Mouse (Mus musculus): ENCODE data around the gene Hs3st1. TPM values are rescaled to one million over a fixed set of nuclear protein-coding genes. Genes with fewer than 3 reads are reported as not detected.

The Hs3st1 gene
- polyA plus RNA-seq, 2 experiments = 16.5 to 17.9 TPM

DNA sequence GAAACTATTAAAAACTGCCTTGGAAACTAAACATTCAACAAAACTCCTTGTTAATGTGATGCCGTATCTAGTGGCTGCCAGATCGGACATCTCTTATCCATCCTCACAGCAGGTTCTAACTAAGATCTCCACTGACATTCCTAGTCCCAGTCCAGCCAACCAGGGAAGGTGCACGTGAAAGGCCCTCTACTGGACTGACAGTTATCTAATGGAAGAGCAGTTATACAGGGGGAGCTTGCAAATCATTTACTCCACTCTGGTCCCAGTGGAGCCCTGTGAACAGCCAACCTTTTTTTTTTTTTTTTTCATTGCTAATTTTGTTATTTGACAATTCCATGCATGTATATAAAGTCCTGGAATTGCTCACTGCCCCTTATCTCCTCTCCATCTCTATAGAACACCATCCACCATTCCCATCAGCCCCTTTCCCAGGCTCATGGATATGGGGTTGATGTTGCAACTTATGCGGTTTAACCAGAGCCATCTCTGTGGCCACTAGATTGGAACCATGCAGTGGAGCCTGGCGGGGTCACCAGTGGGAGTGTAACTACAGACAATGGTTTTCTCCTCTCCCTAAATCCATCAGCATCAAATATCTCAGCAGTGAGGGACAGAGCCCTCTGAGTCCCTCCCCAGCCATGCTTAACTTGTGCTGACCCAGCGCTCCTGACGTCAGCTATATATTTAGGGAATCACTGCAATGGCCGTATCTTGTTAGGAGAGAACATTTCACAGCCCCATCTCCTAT lies 120.8 kb downstream of the Hs3st1 start:
- no peak for TF ChIP-seq POLR2A (IDR thresholded peaks at IDR 0.05; ENCODE audit: borderline replicate concordance, extremely low read depth, insufficient read depth, insufficient read length)
- H3K4me3 ChIP-seq (replicated peaks; ENCODE audit: low read length) = no peak overlapping the region
- 82% methylated on average over 8 of the region's 8 CpGs for WGBS

GRCm38 (mm10) chr5:39633206-39633605 lies 122.1 kb downstream of the Hs3st1 start:
- no peak for TF ChIP-seq POLR2A (IDR thresholded peaks at IDR 0.05; ENCODE audit: borderline replicate concordance, extremely low read depth, insufficient read depth, insufficient read length)
- H3K4me2 ChIP-seq (replicated peaks; ENCODE audit: low read depth, low read length, severe bottlenecking) = no peak overlapping the region
- no peak overlapping the region for H3K4me3 ChIP-seq (replicated peaks; ENCODE audit: low read length)
- no peaks in the 10 kb centered on the region for H3K36me3 ChIP-seq (ENCODE audit: control insufficient read depth, insufficient read depth, low read length)
- no peak for ATAC-seq (ENCODE audit: low FRiP score, low read depth)
- 60% methylated on average over 1 of the region's 1 CpGs for WGBS
- DNase-seq (ENCODE audit: low spot score) = no peak
- no peak overlapping the region for H3K27ac ChIP-seq (replicated peaks; ENCODE audit: low read depth, low read length)
- H3K4me1 ChIP-seq (ENCODE audit: control insufficient read depth, insufficient read depth, low read length) = no peaks in the 10 kb centered on the region
- no peaks in the 10 kb centered on the region for H3K27me3 ChIP-seq (ENCODE audit: control insufficient read depth, insufficient read depth, low read length)
- H3K9ac ChIP-seq (ENCODE audit: low read depth, low read length, severe bottlenecking) = no peak overlapping the region
- no peaks in the 10 kb centered on the region for H3K9me3 ChIP-seq (ENCODE audit: control insufficient read depth, low read length)

More for the DNA sequence above, 120.8 kb downstream of the Hs3st1 start:
- H3K4me2 ChIP-seq (replicated peaks; ENCODE audit: low read depth, low read length, severe bottlenecking) = no peak overlapping the region
- no peaks in the 10 kb centered on the region for H3K4me1 ChIP-seq (ENCODE audit: control insufficient read depth, insufficient read depth, low read length)
- no peak overlapping the region for H3K27ac ChIP-seq (replicated peaks; ENCODE audit: low read depth, low read length)
- H3K9ac ChIP-seq (ENCODE audit: low read depth, low read length, severe bottlenecking) = no peak overlapping the region
- no peaks in the 10 kb centered on the region for H3K36me3 ChIP-seq (ENCODE audit: control insufficient read depth, insufficient read depth, low read length)
- ATAC-seq (ENCODE audit: low FRiP score, low read depth) (no peak), DNase-seq (ENCODE audit: low spot score) (no peak)
- no peaks in the 10 kb centered on the region for H3K27me3 ChIP-seq (ENCODE audit: control insufficient read depth, insufficient read depth, low read length)
- no peaks in the 10 kb centered on the region for H3K9me3 ChIP-seq (ENCODE audit: control insufficient read depth, low read length)

GRCm38 (mm10) chr5:39630841-39631240 lies 124.4 kb downstream of the Hs3st1 start:
- no peaks in the 10 kb centered on the region for H3K27me3 ChIP-seq (ENCODE audit: control insufficient read depth, insufficient read depth, low read length)
- no peak overlapping the region for H3K9ac ChIP-seq (ENCODE audit: low read depth, low read length, severe bottlenecking)
- H3K9me3 ChIP-seq (ENCODE audit: control insufficient read depth, low read length) = no peaks in the 10 kb centered on the region
- ATAC-seq (ENCODE audit: low FRiP score, low read depth) (no peak), DNase-seq (ENCODE audit: low spot score) (no peak)
- no peak for TF ChIP-seq POLR2A (IDR thresholded peaks at IDR 0.05; ENCODE audit: borderline replicate concordance, extremely low read depth, insufficient read depth, insufficient read length)
- no peak overlapping the region for H3K4me2 ChIP-seq (replicated peaks; ENCODE audit: low read depth, low read length, severe bottlenecking)
- H3K4me3 ChIP-seq (replicated peaks; ENCODE audit: low read length) = no peak overlapping the region
- H3K4me1 ChIP-seq (ENCODE audit: control insufficient read depth, insufficient read depth, low read length) = no peaks in the 10 kb centered on the region
- H3K27ac ChIP-seq (replicated peaks; ENCODE audit: low read depth, low read length) = no peak overlapping the region
- WGBS = 94% methylated on average over 5 of the region's 5 CpGs
- H3K36me3 ChIP-seq (ENCODE audit: control insufficient read depth, insufficient read depth, low read length) = no peaks in the 10 kb centered on the region

DNA sequence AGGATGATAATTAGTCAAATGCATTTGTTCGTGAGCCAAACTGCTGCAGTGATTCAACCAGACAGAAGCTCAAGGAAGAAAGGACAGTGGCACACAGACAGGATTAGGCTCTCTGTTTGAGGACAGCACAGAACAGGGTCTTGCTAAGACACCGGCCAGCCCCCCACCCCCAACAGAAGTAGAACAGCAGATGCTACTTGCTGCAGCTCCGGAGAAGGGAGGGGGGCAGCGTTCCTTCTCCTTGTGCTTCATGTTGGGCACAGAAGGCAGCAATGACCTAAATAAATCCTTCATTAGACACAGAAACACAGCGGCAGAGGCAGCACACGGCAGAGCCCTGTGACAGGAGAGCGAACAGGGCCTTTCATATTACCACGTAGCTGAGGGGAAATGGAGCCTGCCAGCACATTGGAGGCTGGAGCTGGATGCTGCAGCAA lies 130.2 kb downstream of the Hs3st1 start:
- H3K4me3 ChIP-seq (replicated peaks; ENCODE audit: low read length) = no peak overlapping the region
- no peaks in the 10 kb centered on the region for H3K9me3 ChIP-seq (ENCODE audit: control insufficient read depth, low read length)
- H3K36me3 ChIP-seq (ENCODE audit: control insufficient read depth, insufficient read depth, low read length) = no peaks in the 10 kb centered on the region
- 51% methylated on average over 8 of the region's 8 CpGs for WGBS
- no peak overlapping the region for H3K27ac ChIP-seq (replicated peaks; ENCODE audit: low read depth, low read length)
- peaks cover 7% of the 10 kb centered on the region for H3K4me1 ChIP-seq (ENCODE audit: control insufficient read depth, insufficient read depth, low read length)
- no peaks in the 10 kb centered on the region for H3K27me3 ChIP-seq (ENCODE audit: control insufficient read depth, insufficient read depth, low read length)
- DNase-seq (ENCODE audit: low spot score) = no peak
- H3K4me2 ChIP-seq (replicated peaks; ENCODE audit: low read depth, low read length, severe bottlenecking) = no peak overlapping the region
- no peak for ATAC-seq (ENCODE audit: low FRiP score, low read depth)
- H3K9ac ChIP-seq (ENCODE audit: low read depth, low read length, severe bottlenecking) = no peak overlapping the region
- TF ChIP-seq POLR2A (IDR thresholded peaks at IDR 0.05; ENCODE audit: borderline replicate concordance, extremely low read depth, insufficient read depth, insufficient read length) = no peak

DNA sequence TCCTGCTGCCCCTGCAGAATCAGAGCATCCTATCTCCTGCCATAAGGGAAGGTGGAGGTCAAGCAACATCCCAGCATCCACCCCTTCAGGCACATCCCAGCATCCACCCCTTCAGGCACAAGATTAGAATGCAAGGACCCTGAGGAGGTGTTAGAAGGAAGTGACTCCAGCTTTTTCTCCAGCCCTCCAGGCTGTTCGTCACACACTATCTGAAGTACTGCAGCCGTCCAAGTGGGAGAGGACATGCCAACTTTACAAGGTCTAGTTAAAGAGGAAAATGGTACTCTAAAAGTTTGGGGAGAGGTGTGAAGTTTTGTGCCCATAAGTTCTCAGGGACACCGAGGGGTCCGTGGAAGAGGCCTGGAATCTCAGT lies 131.1 kb downstream of the Hs3st1 start:
- no peak overlapping the region for H3K4me3 ChIP-seq (replicated peaks; ENCODE audit: low read length)
- TF ChIP-seq POLR2A (IDR thresholded peaks at IDR 0.05; ENCODE audit: borderline replicate concordance, extremely low read depth, insufficient read depth, insufficient read length) = no peak
- DNase-seq (ENCODE audit: low spot score) (no peak), ATAC-seq (ENCODE audit: low FRiP score, low read depth) (no peak)
- no peaks in the 10 kb centered on the region for H3K27me3 ChIP-seq (ENCODE audit: control insufficient read depth, insufficient read depth, low read length)
- no peaks in the 10 kb centered on the region for H3K36me3 ChIP-seq (ENCODE audit: control insufficient read depth, insufficient read depth, low read length)
- whole genome bisulfite sequencing = 51% methylated on average over 4 of the region's 4 CpGs
- no peak overlapping the region for H3K4me2 ChIP-seq (replicated peaks; ENCODE audit: low read depth, low read length, severe bottlenecking)
- peaks cover 7% of the 10 kb centered on the region for H3K4me1 ChIP-seq (ENCODE audit: control insufficient read depth, insufficient read depth, low read length)
- H3K9me3 ChIP-seq (ENCODE audit: control insufficient read depth, low read length) = no peaks in the 10 kb centered on the region
- H3K9ac ChIP-seq (ENCODE audit: low read depth, low read length, severe bottlenecking) = no peak overlapping the region
- no peak overlapping the region for H3K27ac ChIP-seq (replicated peaks; ENCODE audit: low read depth, low read length)
